Mouse (Mus musculus): ENCODE measurements at regions not wholly inside any gene's neighbourhood (a gene's known extent, or its start where the extent isn't known, plus 50 kb on each side); places are given as distances from the start of the nearest gene placed in this dataset.

DNA sequence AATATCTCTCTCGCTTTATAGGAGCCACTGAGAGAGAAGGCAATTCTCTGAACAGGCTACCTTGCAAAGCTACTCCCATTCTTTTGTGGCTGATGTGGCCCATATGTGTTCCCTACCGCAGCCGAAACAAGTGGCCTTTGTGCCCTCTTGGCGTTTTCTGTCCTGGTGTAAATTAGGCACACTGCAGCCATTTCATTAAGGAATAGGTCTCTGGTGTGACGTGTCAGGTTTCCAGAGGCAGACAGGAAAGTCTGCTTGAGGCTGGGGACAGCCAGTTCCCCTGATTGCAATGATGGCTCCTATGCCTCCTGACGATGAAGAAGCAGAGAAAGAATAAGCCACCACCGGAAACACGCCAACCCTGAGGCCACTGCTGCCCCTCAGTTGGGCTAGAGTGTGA, 59.3 kb upstream of the Bcor start:
- ATAC-seq (replicated peaks; ENCODE audit: low FRiP score, poor library complexity, severe bottlenecking): no peak

DNA sequence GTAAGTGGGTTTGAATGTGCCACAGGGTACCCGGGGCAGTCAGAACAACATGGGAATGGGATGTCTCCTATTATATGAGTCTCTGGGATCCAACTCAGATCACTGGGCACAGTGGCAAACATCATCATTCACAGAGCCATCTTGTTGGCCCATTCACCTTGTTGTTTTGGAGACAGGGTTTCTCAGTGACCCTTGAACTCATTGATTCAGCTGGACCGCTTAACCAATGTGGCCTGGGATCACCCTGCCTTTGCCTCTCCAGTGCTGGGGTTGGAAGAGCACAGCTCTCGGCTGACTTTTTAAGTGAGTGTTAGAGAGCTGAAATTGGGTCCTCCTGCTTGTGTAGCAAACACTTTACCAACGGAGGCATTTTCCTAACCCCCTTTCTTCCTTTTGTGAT, 64.2 kb upstream of the Bcor start:
- ATAC-seq (replicated peaks; ENCODE audit: low FRiP score, poor library complexity, severe bottlenecking): no peak

DNA sequence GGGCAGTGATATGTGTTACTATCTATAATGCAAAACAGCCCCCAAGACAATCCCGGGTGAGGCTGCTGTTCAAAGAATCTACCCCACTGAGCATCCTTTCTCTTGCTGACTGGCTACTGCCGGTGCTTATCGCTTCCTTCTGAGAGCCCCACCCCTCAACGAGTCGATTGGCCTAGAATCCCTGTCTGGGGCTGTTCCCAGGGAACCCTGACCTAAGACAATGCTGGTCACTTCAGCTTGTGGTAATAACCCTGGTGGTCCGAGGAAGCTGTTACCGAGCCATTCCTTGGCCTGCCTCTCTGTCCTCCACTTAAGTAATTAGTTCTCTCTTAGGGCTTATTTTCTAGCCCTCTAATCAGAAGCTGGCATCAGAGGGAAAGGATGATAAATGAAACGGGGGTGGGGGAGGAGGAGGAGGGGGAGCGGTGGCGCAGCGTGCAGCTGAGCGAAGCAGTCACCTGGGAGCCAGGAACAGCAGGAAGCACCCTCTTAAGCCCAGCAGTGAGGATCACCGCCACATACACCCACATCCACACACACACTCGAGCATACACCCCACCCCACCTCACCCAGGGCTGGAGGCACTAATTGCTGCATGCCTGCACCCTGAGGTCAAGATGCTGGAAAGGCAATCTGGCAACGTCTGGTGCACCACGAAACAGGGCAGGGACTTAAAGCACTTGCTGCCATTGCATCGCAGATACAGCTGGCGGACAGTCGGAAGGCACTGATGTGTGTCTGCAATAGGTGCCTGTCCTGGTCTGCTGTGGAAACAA, 65.1 kb upstream of the Bcor start:
- no peak for ATAC-seq (replicated peaks; ENCODE audit: low FRiP score, poor library complexity, severe bottlenecking)

DNA sequence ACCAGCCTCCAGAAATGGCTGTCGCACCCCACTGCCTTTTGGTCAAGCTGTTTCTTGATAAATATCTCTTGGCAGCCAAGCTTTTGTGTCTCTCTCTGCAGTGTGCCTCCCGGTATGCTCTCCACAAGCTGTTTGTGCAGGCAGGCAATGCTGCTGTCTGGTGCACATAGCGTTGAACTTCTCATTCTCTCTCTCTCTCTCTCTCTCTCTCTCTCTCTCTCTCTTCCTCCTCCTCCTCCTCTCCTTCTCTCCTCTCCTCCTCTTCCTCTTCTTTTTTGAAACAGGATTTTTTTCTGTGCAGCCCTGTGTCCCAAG, 65.7 kb upstream of the Bcor start:
- no peak for ATAC-seq (replicated peaks; ENCODE audit: low FRiP score, poor library complexity, severe bottlenecking)

DNA sequence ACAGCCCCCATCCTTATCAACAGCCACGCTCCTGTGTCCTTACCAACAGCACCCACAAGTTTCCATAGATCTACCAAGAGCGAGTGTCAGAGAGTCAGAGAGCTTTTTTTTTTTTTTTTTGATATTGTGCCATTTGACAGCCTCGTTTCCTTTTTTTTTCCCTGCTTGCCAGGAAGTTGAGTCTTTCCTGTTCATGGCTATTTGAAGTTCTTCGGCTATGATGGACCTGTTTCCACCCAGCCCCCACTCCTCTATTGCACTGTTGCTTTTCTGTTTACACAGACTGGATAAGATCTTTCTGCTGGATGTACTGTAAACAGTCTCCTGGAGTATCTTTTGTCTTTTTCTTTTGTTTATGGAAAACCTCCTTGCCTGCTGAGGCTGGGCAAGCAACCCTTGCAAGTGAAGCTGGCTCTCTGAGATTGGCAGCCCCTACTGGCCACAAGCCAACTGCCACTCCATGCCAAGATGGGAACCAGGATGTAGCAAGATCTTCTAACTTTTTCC, 80.4 kb upstream of the Bcor start:
- no peak for ATAC-seq (replicated peaks; ENCODE audit: low FRiP score, poor library complexity, severe bottlenecking)

DNA sequence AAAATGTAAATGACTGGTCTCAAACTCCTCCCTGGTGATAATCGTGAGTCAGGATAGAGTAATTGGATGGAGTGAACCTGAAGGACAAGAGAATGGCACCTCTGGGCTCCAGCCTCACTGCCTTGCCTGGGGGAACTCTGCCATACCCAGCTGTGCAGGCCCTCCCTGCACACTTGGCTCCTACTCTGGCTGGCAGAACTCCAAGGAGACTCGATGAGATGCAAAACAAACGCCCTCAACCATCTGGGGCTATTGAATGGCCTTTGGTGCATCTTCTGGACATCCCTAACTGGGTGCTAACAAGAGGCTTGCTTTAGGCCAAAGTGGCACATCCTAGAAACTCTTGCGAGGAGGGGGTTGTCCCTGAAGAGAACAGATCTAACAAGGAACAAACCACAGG, 81.6 kb upstream of the Bcor start:
- ATAC-seq (replicated peaks; ENCODE audit: low FRiP score, poor library complexity, severe bottlenecking): no peak

DNA sequence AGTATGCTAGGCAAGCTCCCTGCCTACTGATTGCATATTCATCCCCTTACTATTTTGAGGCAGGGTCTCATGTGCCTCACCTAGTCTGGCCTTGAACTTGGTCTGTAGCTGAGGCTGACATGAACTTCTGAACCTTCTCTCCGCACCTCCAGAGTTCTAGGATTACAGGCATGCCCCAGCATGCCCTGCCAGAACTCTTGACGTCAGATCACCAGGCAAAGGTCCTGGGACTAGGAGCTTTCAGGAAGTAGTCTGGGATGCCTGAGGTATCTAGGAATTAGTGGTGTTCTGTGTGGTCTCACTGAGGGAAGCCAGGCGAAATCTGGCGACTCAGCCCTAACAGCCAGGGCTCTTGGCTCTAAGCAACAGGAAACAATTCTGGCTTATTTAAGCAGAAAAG, 88.9 kb upstream of the Bcor start:
- no peak for ATAC-seq (replicated peaks; ENCODE audit: low FRiP score, poor library complexity, severe bottlenecking)

DNA sequence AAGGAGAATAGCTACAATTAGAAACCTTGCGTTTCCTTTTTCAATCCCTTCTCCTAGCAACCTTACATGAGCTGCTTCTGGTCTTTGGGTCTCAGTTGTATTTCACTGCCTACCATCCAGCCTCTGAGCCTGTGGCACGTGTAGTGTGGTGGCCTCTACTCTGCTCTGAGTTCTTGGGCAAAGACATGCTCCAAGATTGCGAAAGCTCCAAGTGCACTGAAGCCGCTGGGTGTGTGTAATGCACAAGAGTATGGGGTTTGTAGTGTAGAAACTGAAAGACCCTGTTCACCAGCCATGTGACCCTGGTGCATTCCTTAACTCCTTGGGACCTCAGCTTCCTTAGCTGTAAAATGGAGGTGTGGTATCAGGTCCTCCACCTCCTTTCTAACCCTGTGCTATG, 89.8 kb upstream of the Bcor start:
- no peak for ATAC-seq (replicated peaks; ENCODE audit: low FRiP score, poor library complexity, severe bottlenecking)

DNA sequence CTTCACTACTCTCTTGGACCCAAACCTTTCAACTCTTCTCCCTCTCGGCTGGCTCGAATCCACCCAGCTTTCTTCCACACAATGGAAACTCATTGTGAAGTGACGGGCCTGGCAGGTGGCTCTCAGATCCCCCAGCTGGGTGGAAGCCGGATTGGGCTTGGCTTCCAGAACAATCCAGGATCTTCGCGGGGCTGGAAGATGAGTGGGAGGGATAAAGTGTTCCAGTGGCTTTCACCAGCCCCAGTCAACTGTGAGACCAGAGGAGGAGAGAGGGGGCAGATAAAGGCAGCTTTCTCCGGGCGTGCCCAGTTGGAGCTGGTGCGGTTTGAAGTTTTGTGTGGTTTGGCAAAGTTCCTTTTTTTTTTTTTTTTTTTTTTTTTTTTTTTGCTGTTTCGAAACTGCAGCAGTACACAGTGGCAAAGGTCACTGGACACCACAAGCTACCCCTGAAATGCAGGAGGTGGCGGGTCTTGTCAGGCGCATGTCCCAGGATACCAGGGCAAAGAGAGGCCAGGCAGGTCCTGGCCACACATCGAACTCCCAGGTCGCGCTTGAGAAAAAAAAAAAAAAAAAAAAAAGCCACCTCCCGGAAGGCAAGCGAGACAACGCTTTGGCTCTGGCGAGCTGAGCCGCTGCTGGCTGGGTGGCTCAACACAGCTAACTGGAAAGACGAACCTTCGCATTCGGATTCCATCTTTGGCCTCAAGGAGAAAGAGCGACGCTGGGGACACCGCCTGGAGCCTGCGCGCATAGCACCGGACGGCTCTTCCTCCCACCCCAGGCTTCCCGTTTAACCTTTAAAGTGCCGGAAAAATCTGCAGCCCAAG, 91.9 kb upstream of the Bcor start:
- ATAC-seq (replicated peaks; ENCODE audit: low FRiP score, poor library complexity, severe bottlenecking): peak; percentile 82

DNA sequence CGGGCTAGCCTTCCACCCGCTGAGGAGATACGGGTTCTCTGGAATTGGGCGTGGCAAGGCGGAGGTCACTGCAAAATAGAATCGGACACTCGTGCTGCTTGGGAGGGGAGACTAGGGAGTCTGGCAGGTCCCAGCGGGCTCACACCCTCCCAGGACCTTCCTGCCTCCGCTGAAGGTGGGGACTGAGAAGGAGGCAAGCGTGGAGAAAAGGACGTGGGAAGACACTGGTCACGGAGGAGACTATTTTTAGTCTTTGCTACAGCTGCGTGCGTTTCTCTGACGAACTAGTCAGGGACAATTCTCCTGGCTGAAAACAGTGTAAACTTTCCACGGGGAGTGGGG, 92.5 kb upstream of the Bcor start:
- ATAC-seq (replicated peaks; ENCODE audit: low FRiP score, poor library complexity, severe bottlenecking): no peak; the same call in 1 of the 2 replicates

DNA sequence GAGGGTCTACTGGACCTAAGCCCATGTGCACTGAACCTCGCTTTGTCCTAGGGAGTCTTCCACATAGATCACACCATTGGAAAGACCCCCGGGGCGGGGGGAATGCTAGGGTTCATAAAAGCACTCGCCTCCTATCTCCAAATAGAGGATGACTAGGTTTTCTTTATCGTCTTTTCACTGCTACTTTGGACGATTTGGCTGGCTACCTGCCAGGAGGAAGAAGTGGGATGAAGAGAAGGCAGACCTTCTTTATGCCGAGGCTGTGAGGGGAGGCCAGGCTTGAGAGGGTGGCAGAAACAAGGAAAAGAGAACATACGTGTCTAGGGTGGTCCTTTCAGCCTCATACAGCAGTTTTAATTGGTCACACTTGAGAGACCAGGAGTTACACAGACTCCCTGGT, 96.6 kb upstream of the Bcor start:
- ATAC-seq (replicated peaks; ENCODE audit: low FRiP score, poor library complexity, severe bottlenecking): no peak

DNA sequence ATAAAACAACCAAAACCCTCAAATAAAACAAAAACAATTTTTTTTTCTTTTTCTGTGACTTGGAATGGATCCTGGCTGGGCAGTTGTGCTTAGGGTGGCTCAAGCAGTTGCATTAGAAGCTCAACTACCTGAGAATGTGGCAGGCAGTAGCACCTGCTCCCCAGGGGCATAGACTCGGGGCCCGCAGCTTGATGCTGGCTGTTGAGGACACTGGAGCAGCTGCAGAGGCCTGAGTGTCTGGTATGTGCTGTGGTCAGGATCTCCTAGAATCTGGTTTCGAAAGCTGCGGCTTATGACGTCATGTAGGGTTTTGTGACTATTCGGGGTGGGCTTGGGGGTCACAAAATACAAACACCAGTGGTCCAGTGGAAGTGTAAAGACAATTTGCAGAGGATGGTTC, 103.7 kb upstream of the Bcor start:
- ATAC-seq (replicated peaks; ENCODE audit: low FRiP score, poor library complexity, severe bottlenecking): no peak

DNA sequence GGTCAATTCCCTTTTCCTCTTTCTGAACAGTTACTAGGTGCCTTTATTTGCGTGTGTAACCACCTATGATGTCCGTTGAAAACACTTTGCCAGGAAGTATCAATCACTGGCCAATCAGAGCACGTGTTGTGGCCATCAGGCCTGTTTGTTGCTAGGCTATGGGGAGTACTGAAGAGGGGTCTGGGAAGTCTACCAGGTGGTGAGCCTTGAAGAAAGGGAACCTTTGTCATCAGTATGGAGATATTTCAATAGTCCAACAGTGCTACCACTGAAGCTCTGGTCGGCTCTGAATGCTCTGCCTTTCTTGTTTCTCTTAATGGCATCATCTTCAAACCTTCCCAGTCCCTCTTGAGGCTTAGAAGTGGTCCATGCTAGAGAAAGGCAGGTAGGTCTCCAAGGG, 124.6 kb upstream of the Bcor start:
- ATAC-seq (replicated peaks; ENCODE audit: low FRiP score, poor library complexity, severe bottlenecking): no peak

DNA sequence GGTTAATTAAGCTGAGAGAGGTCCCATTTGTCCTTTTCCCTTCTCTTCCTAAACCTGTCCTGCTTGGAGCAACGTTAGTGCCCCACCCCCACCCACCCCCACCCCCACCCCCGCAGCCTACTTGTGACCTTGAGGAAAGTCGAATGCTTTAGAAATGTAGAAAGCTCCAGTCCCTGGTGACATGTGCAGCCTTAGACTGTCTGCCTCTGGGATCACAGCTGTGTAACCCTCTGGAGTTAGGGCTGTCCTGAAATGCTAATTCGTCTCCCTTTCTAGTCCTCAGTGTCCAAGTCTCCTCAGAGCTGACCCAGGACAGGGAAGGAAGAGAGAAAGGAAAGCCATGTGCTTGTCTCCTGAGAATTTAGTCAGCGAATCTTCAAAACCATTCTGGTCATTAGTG, 125.0 kb upstream of the Bcor start:
- ATAC-seq (replicated peaks; ENCODE audit: low FRiP score, poor library complexity, severe bottlenecking): no peak

DNA sequence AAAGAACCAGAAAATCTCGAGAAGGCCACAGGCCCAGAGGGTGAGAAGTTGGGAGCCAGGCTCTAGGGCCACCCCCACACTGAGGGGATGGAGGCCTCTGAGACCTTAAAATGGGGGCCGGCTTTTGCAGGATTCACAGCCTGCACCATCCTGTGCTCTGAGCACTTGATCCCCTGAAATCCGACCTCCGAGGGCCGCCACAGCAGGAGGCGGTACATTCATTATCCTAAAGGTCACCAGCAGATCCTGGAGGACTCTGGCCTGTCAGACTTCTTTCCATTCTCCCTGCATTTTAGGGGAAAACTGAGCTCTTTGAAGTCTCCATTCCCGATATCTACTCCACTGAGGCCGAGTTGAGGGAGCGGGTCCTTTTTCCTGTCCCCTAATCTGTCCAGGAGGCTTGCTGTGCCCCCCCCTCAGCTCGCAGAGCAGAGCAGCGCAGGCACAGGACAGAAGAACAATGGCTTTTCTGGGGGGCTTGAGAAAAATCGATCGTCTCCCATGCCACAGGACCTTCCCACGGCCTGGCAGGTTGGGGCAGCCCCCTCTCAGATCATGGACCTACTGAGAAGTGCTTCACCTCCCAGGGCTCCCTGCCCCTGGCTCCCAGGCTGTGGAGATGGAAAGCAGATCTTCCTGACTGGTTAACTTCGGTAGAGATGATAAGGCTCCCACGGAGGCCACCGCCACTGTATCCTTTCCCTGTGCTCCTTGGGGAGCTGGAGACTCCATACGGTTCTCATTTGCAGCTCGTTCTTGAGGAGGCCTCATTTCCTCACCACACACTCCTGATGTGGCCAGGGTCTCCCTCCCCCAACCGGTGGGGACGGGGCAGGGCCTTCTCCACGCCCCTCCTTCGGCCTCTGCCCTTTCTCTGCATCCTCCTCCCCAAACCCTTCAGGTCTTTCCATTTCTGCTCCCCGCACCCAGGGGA, 126.1 kb upstream of the Bcor start:
- no peak for ATAC-seq (replicated peaks; ENCODE audit: low FRiP score, poor library complexity, severe bottlenecking)

DNA sequence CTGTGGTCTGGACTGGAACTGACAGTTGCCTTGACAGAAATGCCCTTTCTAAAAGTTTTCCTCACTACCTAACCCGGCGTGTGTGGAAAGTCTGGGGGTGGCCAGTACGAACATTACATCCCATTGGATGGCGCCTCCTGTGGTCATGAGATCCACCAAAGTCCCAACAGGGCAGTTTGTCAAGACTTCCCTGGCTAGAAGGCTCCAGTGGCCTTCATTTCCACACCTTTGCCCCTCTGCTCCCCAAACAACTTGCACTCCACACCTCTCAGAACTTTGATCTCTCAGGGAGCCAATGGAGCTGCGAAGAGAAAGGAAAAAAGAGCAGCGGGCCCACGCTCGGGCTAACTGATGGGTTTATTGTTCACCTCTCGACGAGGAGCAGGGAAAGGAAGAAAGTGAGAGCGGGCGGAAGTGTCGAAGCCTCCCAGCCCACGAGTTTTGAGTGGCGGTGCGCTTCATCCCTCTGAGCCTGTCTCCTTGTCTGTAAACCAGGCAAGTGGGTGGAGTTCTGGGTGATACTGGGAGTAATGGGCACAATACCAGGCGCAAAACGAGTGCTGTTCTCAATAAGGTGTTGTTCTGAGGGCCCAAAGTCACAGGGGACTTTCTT, 126.9 kb upstream of the Bcor start:
- ATAC-seq (replicated peaks; ENCODE audit: low FRiP score, poor library complexity, severe bottlenecking): no peak

DNA sequence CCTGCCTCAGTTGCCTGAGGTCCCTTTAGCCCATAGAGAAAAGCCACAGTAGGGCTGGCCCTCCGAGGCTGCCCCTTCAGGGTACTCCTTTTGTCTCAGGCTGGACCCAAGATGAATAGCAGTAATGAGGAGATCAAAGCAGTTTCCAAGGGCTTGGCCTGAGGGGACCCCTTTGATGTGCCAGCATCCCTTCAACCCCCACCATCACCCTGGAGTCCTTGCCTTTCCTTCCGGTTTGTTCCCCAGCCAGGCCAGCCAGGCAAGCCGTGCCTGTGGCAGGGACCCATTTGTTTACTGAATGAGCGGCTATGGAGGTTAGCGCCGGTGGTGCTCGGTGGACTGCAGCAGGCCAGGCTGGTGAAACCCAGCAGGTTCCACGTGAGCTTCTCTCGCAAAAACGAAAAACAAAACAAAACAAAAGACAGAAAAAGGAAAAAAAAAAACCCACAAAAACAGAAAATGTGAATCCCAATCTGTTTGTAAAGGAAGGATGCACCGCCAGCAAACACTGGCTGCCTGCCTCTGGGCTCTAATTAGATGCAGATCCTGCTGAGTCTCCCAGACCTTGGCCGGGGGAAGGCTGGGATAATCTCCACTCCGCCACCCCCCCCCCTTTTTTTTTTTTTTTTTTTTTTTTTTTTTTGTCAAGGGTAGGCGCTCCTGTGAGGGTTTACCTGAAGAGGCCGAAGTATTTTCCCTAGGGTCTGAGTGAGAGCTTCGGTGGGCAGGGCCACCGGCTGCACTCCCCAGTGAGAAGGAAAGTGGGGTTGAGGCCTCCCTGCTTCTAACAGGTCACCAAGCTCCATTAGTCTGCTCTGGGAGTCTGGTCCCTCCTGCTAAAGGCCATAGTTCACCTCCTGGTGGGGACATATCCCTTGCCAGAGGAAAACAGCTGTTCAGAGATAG, 127.8 kb upstream of the Bcor start:
- no peak for ATAC-seq (replicated peaks; ENCODE audit: low FRiP score, poor library complexity, severe bottlenecking)

DNA sequence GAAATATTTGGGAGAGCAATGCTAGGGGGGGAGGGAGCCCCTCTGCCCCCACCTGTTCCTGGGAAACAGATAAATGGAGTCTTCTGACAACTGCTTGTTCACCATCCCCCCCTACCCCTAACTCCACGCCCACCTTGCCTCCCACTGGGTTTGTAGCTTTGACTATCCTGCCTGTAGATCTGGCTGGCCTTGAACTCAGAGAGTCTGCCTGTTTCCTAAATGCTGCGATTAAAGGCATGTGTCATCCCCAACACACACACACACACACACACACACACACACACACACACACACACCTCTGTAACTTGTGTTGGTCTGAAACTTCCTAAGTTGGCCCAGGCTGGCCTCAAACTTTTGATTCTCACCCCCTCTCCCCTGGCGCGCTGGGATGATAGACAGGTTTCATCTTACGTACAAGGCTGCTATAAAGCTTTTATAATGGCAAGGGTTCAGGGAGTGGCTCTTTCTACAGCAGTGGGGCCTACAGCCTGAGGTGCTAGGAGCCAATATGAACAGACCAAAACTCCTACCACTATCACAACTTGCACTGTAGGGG, 128.5 kb upstream of the Bcor start:
- ATAC-seq (replicated peaks; ENCODE audit: low FRiP score, poor library complexity, severe bottlenecking): no peak

DNA sequence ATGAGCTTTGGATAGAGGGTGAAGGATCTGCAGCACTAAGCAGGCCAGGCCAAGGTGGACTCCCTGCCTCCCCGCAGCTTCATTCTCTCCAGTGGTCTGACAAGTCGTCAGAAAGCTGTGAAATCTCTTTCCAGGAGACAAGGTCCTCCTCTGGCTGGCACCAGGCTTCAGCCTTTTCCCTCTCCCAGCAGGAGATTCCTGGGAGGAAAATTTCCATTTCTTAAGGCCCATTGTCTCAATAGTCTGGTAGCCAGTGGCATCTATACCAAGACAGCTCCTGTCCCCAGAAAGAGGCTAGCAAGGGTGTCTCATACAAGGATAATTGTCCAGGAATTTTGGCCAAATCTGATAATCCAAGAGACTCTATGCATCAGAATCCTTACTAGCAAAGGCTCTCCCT, 133.0 kb upstream of the Bcor start:
- no peak for ATAC-seq (replicated peaks; ENCODE audit: low FRiP score, poor library complexity, severe bottlenecking)

Measured in erythroblast, adult 5-6 weeks (primary cell).